Mouse (Mus musculus): ENCODE data around the gene 0610010F05Rik.
"Not testable (repeated sequence)": the region's sequence is repeated elsewhere in the genome, so short reads cannot be mapped to it uniquely, and the experiment has no call there.

The 0610010F05Rik gene

DNA sequence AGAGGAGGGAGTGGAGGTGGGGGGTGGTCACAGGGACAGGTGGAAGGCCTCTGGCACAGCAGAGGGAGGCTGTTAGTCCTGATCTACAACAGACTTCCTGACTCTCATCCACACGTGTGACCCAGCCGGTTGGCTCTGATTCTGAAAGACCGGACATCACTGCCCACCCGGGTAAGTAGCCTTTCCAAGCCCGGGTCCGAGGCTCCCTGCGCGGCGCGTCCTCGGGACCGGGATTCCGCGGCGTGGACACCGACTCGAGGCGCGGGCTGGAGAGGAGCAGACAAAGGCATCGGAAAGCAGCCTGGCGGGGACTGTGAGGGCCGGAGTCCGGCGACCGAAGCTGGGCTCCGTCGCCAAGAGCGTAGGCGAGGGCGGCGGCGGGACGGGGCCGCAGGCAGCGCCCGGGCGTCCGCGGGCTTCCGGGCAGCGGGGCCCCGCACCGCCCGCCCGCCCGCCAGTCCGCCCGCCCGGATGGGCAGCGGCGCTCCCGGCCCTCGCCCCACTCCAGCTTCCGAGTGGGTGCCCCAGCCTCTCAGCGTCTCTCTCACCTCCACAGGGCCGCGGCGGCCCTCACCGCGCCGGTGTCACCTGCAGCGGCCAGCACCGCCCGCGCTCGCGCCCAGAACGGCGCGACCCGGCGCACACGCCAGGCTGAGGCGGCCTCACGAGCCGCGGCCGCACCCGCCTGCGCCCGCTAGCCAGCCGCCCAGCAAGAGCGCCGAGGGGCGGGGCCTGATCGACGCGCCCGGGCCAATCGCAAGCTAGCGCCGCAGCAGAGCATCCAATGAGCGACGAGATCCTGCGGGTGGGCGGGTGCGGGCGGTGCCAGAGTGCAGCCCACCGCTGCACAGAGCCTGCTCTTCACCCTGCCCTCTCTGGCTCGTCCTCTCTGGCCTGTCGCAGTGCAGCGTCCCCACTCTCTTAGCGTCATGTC is at the start of gene 0610010F05Rik:
Gene 0610010F05Rik (minus strand): TSS at position 695 of the 934 bp plus-strand sequence.
- DNase-seq, result peak; percentile 85 to 95

GRCm38 (mm10) chr11:23682561-23682960 is 49.1 kb upstream of the 0610010F05Rik start:
- no peak for DNase-seq

DNA sequence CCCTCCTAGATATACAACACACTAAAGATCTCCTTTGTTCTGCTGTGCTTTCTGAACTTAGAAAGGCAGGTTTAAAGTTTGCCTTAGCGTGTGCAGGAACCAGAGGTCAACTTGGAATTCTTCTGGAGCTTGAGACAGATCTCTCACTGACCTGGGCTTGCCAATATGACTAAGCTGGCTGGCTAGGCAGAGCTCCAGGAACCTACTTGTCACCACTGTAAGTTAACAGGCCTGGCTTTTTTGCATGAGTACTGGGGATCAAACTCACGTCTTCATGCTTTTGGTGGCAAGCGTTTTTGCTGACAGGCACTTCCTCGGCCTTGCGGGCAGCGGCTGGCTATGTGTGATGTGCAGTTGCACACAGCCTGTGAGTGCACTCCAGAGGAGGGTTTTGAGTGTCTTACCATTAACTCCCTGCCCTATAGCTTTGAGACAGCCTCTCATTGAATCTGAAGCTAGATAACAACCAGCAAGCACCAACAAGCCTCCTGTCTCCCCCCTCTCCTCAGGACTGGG is 47.1 kb upstream of the 0610010F05Rik start:
- DNase-seq, result no peak

DNA sequence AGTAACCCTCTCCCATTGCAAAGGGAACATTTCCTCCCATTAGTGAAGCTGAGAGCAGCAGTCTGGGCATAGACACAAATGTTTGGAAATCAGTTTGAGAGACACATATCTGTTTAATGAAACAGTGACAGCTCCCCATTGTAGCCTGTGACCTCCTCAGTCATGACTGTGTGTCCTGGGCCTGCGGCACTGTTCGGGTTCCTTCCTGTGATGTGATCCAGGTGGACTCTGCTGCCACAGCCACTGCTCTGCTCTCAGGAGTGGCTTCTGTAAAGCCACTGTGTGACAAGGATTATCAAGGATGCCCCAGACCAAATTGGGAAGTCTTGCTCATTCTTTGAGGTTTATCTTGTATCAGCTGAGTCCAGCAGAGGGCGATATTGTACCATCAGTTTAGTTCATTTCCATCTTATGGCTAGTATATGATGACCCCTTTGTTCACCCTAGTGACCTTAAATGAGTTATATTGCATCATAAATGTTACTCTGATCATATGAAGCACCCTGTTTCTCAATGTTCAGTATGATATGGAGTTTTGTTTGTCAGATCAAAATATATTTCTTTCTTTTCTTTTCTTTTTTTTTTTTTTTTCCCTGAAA is 45.7 kb upstream of the 0610010F05Rik start:
- DNase-seq, result peak in 1 of 2 experiments; percentile 82

GRCm38 (mm10) chr11:23676100-23676499 is 42.7 kb upstream of the 0610010F05Rik start:
- no peak for DNase-seq

DNA sequence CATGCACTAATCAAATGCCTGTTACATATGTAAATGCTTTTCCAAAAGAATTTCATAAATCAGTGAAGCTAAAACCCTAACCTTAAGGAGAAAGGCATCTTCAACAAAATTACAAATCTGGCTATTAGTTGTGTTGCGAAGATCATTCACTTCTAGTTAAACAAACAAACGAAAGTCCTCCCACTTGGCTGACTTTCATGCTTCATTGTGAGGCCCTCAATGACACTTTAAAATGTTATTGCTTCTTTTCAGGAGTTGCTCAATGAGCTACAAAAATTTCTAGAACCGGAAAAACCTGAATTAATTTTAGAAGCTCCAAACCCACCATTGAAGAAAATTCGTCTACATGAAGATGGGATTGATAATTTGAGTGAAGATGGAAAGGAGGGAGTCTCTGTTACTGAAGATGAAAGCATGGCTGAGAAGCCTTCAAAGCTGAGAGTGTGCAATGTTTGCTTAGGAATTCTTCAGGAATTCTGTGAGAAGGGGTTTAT is 38.9 kb upstream of the 0610010F05Rik start:
- no peak for DNase-seq

DNA sequence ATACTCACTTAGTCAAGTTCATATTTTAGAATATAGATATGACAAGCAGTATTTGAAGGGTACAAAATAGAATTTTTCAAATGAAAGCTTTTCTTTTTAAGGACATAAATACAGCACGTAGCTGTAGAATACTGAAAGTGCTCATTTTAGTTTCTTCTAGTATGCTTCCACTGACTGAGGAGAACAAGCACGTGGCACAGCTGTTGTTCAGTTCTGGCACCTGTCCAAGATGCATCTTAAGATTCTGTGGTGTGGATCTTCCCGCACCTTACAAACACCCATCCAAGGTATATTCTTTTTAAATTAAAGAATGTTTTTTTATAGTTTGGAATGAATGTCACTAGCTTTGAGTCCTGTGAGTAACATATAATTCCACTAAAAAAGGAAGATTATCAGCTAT is 33.7 kb upstream of the 0610010F05Rik start:
- peak; percentile 36 to 46 for DNase-seq

GRCm38 (mm10) chr11:23666526-23666925 is 33.1 kb upstream of the 0610010F05Rik start:
- no peak for DNase-seq

- DNase-seq, result peak; percentile 93 to 96
Measured at GRCm38 (mm10) chr11:23665798-23666501, 32.5 kb upstream of the 0610010F05Rik start, which contains the start of gene Pex13. TSS of gene Pex13 (minus strand) at chr11:23665959.

DNA sequence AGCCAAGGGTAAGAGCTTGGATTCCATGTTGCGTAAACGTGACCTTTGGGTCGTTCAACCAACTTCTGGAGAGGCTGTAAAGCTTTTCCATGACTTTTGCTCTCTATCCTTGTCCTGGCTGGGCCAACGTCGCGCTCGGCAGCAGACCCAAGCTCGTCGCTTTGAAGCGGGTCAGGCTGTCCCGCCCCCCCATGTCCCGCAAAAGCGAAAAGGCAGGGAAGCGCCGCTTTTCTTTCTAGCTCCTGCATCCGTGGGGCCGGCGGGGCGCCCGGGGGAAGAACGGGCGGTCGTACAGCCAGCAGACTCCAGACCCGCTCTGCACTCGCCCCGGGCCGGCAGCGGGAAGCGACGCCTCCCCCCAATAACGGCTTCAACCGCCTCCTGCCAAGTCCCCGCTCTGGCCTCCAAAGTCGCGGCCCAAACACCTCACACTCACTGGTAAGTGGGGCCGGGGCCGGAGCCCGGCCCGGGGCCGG is 31.9 kb upstream of the 0610010F05Rik start, which contains the start of gene Pus10:
Gene Pus10 (plus strand): TSS at position 364 of the 476 bp plus-strand sequence.
- peak; percentile 70 to 83 for DNase-seq

DNA sequence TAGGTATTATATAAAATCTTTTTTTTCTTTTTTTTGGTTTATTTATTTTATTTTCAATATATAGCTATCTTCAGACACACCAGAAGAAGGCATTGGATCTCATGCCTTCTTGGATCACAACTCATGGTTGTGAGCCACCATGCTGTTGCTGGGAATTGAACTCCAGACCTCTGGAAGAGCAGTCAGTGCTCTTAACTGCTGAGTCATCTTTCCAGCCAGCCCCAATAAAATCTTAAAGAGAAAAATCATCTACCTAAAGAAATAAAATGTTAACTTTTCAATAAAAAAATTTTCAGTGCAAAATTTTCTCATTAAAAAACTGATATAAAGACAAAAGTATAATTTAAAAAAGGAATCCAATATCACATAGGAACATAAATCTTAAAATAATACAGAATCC is 30.8 kb upstream of the 0610010F05Rik start:
- no peak for DNase-seq

- DNase-seq, result no peak
Measured at GRCm38 (mm10) chr11:23657791-23658190, 24.4 kb upstream of the 0610010F05Rik start.

- DNase-seq, result no peak
Measured at GRCm38 (mm10) chr11:23653666-23654065, 20.2 kb upstream of the 0610010F05Rik start.

GRCm38 (mm10) chr11:23647835-23648234 is 14.4 kb upstream of the 0610010F05Rik start:
- no peak for DNase-seq

- no peak for DNase-seq
Measured at GRCm38 (mm10) chr11:23647431-23647830, 14.0 kb upstream of the 0610010F05Rik start.

- DNase-seq, result no peak
Measured at GRCm38 (mm10) chr11:23634573-23634972, 1.1 kb upstream of the 0610010F05Rik start.

DNA sequence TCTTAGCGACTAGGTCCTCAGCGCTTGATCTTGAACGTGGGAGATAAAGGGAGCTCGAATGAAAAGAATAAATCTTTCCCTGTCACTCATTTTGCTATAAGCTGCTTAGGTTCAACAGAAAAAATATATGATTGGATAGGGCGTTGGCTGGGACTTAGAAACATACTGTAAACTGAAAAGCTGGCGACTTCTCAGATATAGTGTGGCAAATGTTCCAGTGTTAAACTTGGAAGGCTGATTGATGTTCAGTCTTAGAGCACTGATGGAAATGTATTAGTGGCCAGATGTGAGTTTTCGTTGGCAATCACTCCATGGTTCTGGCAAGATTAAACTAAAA is 408 bp upstream of the 0610010F05Rik start:
- no peak for DNase-seq

- DNase-seq, result no peak
Measured at GRCm38 (mm10) chr11:23630664-23631063, 2.8 kb downstream of the 0610010F05Rik start.

GRCm38 (mm10) chr11:23618995-23619394 is 14.4 kb downstream of the 0610010F05Rik start:
- DNase-seq, result no peak

- no peak for DNase-seq
Measured at GRCm38 (mm10) chr11:23614546-23614945, 18.9 kb downstream of the 0610010F05Rik start.

- DNase-seq, result not testable (repeated sequence)
Measured at GRCm38 (mm10) chr11:23607291-23607690, 26.1 kb downstream of the 0610010F05Rik start.

GRCm38 (mm10) chr11:23570130-23570529 is 63.3 kb downstream of the 0610010F05Rik start:
- no peak for DNase-seq

DNA sequence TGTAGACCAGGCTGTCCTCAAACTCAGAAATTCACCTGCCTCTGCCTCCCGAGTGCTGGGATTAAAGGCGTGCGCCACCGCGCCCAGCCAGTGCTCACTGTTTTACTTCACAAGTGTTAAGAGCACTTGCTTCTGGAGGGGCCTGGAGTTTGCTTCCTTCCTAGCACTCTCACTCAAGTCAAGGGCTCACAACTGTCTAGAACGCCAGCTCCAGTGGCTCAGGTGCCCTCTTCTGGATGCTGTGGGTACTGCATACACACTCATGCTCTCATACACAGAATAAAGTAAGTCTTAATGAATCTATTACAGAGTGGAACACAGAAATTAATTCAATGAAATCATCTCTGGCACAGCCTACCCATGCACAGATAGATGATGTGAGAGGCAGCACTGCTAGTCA is 67.7 kb downstream of the 0610010F05Rik start:
- peak; percentile 61 to 89 for DNase-seq

Data from kidney, postnatal 25 days (tissue).